Mouse (Mus musculus): ENCODE measurements around the gene Zfp428.
A peak's percentile ranks its signal among the peaks of the same experiment; 100 is the strongest.

Zfp428 gene

GRCm38 (mm10) chr7:24523723-24524122 is 16.9 kb downstream of the Zfp428 start:
- DNase-seq: no peak

DNA sequence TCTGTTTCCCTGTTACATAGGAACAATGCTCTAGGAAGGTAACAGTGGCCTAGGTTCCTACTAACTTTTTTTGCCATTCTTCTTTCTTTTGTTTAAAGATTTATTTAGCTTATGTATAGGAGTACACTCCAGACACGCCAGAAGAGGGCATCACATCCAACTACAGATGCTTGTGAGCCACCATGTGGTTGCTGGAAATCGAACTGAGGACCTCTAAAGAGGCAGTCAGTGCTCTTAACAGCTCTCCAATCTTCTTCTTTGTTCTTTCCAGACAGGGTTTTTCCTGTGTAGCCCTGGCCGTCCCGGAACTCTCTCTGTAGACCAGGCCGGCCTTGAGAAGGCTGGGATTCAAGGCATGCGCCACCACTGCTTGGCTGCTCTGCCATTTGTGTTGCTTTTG is 18.2 kb downstream of the Zfp428 start:
- no peak for DNase-seq

- DNase-seq: no peak
These were observed 19.0 kb downstream of the Zfp428 start for GRCm38 (mm10) chr7:24525686-24526420.

GRCm38 (mm10) chr7:24528861-24529260 is 22.1 kb downstream of the Zfp428 start:
- DNase-seq: no peak

GRCm38 (mm10) chr7:24529580-24529979 is 22.8 kb downstream of the Zfp428 start:
- DNase-seq: no peak

GRCm38 (mm10) chr7:24530062-24530931 is 23.5 kb downstream of the Zfp428 start, which contains the start of gene Irgq:
TSS of gene Irgq (plus strand) at chr7:24530689.
- peak; percentile 99 for DNase-seq

- peak; percentile 77 for DNase-seq
These were observed 24.6 kb downstream of the Zfp428 start for GRCm38 (mm10) chr7:24531211-24531971.

- no peak for DNase-seq
These were observed 26.3 kb downstream of the Zfp428 start for GRCm38 (mm10) chr7:24533031-24533571.

DNA sequence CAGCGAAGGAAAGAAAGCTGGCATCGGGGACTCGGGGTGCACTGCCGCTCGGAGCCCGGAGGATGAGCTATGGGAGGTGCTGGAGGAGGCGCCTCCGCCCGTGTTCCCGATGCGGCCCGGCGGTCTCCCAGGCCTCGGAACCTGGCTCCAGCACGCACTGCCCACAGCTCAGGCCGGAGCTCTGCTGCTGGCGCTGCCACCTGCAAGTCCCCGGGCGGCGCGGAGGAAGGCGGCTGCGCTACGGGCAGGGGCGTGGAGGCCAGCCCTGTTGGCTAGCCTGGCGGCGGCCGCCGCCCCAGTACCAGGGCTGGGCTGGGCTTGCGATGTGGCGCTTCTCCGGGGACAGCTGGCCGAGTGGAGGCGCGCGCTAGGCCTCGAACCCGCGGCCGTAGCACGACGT is 27.0 kb downstream of the Zfp428 start:
- DNase-seq: no peak

DNA sequence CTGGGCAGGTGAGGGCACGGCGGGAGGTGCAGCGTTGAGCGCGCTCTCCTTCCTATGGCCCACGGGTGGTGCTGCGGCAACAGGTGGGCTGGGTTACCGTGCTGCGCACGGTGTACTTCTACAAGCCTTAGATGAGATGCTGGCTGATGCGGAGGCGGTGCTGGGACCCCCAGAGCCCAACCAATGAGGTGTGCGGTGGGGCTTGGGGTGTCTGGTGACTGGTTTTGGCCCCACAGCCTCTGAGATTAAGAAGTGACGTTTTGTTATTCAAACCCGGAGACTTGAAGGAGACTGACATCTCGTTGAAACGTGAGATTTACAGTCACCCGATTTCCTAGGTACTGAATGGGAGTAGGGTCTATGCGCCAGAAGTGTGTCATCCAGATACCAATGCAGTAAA is 27.5 kb downstream of the Zfp428 start:
- peak; percentile 29 for DNase-seq

DNA sequence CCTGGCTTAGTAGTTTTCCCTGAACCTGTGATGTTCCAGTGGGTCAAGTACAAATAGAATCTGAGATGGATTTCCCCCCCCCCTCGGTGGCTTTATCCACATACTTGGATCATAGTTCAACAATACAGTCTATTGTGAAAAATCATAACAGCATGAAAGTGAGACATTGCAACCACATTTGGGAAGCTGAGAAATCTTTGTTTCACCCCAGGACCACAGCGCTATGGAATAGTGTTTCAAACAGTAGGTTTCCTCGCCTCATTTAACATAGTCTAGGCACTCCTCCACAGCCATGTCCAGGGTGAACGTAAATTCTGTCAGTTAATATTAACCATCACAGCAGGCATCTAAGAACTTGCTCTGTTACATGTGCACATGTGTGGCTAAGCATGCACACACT is 30.3 kb downstream of the Zfp428 start:
- DNase-seq: no peak

GRCm38 (mm10) chr7:24537591-24537990 is 30.8 kb downstream of the Zfp428 start:
- no peak for DNase-seq

DNA sequence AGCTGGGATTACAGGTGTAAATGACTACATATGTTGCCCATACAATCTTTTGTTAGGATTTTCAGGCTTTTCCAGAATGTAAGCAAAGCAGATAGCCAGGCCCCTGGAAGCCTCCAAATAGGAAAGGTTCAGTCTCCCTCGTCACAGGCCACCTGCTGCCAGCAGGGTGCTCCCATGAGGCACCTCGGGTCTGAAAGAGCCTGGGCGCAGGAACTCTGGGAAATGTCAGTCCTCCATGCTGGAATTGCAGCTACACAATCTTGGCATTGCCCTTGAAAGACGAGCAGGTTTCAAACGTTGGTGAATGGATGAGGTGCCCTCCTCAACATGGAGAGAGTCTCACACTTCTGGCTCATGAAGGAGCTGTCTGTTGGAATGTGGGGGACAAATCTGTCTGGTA is 31.3 kb downstream of the Zfp428 start:
- DNase-seq: peak; percentile 36

- no peak for DNase-seq
These were observed 31.9 kb downstream of the Zfp428 start for GRCm38 (mm10) chr7:24538701-24539100.

- no peak for DNase-seq
These were observed 32.9 kb downstream of the Zfp428 start for GRCm38 (mm10) chr7:24539686-24540085.

GRCm38 (mm10) chr7:24544506-24544905 is 37.7 kb downstream of the Zfp428 start:
- DNase-seq: no peak

DNA sequence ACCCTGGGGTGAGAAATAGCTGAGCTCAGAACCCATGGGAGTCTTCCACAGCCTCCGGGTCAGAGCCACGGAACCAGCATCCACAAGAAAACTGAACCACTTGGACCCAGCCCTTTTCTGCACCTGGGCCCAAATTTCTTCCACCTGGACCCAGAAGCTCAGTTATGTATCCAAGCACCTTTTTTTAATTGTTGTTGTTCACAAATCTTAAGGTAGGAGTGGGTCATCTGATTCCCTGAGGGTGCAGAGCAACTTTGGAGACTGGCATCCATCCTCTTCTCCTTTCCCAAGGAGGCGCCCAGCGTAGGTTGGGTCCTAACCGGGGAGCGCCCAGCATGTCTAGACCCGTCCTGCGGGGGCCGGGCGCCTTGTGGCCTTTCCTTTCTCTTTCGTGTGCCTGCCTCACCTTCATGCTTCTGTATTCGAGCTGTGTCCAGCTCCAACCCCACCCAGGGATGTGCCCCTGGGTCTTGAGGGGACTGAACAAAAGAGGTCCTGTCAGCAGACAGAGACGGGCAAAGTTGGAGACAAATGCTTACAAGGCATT is 39.3 kb downstream of the Zfp428 start, which contains the start of the genes Pinlyp and Xrcc1:
TSS of gene Pinlyp (minus strand) at position 51 of the 547 bp plus-strand sequence.
TSS of gene Xrcc1 (plus strand) at position 222 of the 547 bp plus-strand sequence.
- no peak for DNase-seq

- DNase-seq: peak; percentile 99
These were observed 40.0 kb downstream of the Zfp428 start for GRCm38 (mm10) chr7:24546634-24547389.

GRCm38 (mm10) chr7:24547534-24548036 is 40.8 kb downstream of the Zfp428 start:
- DNase-seq: no peak

DNA sequence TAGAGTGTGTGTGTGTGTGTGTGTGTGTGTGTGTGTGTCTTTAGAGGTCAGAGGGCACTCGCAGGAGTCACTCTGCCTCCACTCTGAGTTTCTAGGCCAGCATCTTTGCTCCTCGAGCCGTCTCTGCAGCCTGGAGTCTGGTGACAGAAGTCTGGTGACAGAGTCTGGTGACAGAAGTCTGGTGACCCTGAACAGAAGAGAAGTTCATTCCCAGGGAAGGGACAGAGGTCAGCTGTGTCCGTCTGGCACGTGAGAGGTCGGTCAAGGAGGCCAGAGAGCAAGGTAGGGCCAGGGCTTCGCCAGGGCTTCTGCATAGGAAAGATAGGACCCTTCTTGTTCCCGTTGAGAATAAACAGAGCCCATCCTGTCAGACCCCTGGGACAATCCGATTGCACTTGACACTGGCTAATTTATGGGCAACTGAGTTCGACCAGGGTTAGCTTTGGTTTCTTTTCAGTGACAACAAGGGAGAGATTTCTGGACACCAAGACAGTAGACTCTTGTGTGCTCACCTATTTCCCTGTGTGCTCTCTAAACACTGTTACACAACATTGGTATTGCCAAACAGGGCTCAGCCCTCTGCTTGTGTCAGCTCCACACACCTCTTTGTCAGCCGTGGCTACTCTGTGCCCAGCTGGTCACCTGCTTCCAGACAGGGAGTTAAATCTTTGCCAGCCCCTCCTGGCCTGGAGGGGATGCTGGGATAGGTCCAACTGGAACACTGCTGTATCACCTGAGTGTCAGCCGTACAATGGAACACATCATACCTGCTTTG is 45.4 kb downstream of the Zfp428 start:
- DNase-seq: no peak

DNA sequence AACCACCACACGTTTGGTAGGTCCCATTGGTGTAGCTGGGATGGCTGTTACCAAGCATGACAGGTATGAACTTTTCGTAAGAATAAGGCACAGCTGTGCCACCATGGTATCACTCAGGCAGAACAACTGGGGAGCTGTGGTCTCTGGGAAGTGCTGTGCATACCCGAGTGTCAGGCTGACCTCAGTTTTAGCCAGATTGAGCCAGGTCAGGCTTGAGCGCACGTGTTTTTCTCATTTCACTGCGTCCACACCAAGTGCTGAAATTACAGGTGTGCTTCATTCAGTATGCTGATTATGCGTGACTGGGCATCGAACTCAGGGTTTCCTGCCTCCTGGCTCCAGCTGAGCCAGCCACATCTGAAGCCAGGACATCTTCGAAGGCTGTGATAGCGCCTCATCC is 49.0 kb downstream of the Zfp428 start:
- DNase-seq: no peak
